Mouse (Mus musculus) bone marrow, adult 2 months (tissue): ENCODE data around the gene Tapbp. TPM values are rescaled to one million over a fixed set of nuclear protein-coding genes. Genes with fewer than 3 reads are reported as not detected.

Source experiments
- H3K27ac ChIP-seq: fragments of 200-500 bp; 2 replicates; pipeline ENCODE4 v1.5.1; 2012; ENCODE audit warnings: low read depth, mild to moderate bottlenecking, control low read depth, inconsistent platforms, low read length; ENCODE audit not compliant: control insufficient read depth, poor library complexity, insufficient read depth
- H3K4me1 ChIP-seq: fragments of 200-500 bp; 2 replicates; pipeline ENCODE4 v1.6.1; 2011; ENCODE audit warnings: low read length; ENCODE audit not compliant: control insufficient read depth, insufficient read depth
- H3K4me3 ChIP-seq: fragments of 200-500 bp; replicated peaks from 2 replicates; pipeline ENCODE3; 2011; ENCODE audit warnings: mild to moderate bottlenecking, low read depth, low read length, control low read depth; ENCODE audit not compliant: control insufficient read depth
- CTCF ChIP-seq: fragments of 200-500 bp; IDR thresholded peaks from 2 replicates; pipeline ENCODE4 v1.5.1; 2011; ENCODE audit warnings: low read length, control low read depth; ENCODE audit not compliant: control insufficient read depth, insufficient read depth
- POLR2A ChIP-seq: fragments of 200-500 bp; IDR thresholded peaks from 2 replicates; pipeline ENCODE4 v1.6.1; 2011; ENCODE audit warnings: low read depth, mild to moderate bottlenecking, control low read depth, low read length, borderline replicate concordance; ENCODE audit not compliant: control insufficient read depth
- WGBS: fragments of 180-500 bp; shearing (Covaris S2); methylation state at CpG from one replicate; pipeline ENCODE4 v1.1.7; 2018; 5-methylcytosine and 5-hydroxymethylcytosine counted together
- polyA plus RNA-seq: library from polyadenylated mRNA; stranded (reverse); fragments of >200 nt; gene quantifications from 2 replicates; pipeline ENCODE4 v1.2.4, GENCODE M21; 2011; ENCODE audit warnings: low replicate concordance; ENCODE audit not compliant: missing spikeins, insufficient read depth, insufficient read length

Gene Tapbp
- polyA plus RNA-seq, 1 experiment, result 87.3 TPM

DNA sequence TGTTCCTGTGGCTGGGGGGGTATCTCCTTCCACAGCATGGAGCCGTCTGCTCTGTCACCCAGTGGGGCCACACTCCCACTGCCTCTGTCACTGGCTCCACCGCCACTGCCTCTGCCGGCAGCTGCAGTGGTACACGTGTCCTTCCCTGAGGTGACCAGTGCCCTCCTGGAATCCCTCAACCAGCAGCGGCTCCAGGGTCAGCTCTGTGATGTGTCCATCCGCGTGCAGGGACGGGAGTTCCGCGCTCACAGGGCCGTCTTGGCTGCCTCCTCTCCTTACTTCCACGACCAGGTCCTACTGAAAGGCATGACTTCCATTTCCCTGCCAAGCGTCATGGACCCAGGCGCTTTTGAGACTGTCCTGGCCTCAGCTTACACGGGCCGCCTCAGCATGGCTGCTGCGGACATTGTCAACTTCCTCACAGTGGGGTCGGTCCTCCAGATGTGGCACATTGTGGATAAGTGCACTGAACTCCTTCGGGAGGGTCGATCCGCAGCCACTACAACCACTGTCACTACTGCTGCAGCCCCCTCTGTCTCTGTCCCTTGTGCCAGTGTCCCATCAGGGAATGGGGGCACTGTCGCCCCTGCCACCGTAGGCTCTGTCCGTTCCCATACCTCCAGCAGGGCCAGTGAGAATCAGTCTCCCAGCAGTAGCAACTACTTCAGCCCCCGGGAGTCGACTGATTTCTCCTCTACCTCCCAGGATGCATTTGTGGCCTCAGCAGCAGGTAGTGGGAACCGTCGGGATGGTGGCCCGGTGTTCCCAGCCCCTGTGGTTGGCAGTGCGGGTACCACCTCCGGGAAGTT is 1.4 kb downstream of the Tapbp start:
- WGBS, result 88% methylated on average over 31 of the region's 31 CpGs
- Histone ChIP-seq H3K27ac (no peak overlapping the region), H3K4me3 (peak overlapping the region; percentile 41), H3K4me1 (peaks cover 6% of the 10 kb centered on the region)
- TF ChIP-seq CTCF (no peak), POLR2A (peak; percentile 17; the same call in 1 of the 2 replicates)

DNA sequence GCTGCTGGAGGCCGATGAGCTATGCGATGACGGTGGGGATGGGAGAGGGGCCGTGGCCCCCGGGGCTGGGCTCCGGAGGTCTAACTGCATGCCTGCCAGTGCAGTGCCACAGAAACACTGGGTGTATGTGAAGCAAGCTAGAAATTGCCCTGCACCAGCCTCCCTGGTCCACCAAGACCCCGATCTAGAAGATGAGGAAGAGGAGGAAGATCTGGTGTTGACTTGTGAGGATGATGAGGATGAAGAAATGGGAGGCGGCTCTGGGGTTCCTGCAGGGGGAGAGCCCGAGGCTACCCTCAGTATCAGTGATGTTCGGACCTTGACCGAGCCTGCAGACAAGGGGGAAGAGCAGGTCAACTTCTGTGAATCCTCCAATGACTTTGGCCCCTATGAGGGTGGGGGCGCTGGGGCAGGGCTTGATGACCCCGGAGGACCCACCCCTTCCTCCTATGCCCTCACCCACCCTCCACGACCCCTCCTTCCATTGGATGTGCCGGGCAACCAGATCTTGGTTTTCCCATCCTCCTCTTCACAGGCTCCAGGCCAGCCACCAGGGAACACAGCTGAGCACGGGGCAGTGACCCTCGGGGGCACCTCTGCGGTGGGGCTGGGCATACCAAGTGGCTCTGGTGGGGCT is 2.1 kb downstream of the Tapbp start:
- no peak overlapping the region for H3K27ac ChIP-seq

DNA sequence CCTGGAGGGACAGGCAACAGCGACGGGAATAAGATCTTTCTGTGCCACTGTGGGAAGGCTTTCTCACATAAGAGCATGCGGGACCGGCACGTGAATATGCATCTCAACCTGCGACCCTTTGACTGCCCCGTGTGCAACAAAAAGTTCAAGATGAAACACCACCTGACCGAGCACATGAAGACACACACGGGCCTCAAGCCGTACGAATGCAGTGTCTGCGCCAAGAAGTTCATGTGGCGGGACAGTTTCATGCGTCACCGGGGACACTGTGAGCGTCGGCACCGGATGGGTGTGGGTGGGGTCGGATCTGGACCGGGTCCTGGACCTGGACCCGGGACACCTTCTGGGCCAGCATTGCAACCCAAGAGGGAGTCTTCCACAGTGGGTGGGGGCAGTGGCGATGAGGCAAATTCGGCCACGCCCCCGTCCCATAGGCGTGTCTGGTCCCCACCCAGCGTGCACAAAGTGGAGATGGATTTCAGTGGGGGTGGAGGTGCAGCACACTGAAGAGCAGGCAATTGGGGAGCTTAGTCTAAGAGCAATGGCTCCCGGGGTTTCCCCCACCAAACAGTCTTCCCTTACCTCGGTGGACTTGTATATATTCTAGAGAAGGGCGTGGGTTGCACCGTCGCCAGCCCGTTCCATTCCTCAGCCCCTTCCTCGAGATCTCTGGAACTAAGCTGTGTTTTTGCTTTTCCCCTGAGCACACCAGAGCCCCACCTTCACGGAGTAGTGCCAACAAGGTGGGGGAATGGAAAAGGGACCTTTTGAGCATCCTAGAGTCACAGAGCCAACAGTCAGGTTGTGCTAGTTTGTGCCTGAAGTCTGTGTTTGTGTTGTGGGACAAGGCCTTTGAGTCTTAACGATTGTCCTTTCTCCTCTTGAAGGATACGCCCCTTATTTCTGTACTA is 2.8 kb downstream of the Tapbp start:
- Histone ChIP-seq H3K4me1 (peaks cover 6% of the 10 kb centered on the region), H3K27ac (peak overlapping the region; percentile 89), H3K4me3 (peak overlapping the region; percentile 78)
- 71% methylated on average over 37 of the region's 37 CpGs for WGBS
- TF ChIP-seq CTCF, result no peak
- TF ChIP-seq POLR2A, result no peak; the same call in 1 of the 2 replicates

More for the DNA sequence above, 2.1 kb downstream of the Tapbp start:
- Histone ChIP-seq H3K4me3 (no peak overlapping the region), H3K4me1 (peaks cover 6% of the 10 kb centered on the region)
- TF ChIP-seq POLR2A (no peak), CTCF (no peak)
- 94% methylated on average over 18 of the region's 18 CpGs for WGBS

DNA sequence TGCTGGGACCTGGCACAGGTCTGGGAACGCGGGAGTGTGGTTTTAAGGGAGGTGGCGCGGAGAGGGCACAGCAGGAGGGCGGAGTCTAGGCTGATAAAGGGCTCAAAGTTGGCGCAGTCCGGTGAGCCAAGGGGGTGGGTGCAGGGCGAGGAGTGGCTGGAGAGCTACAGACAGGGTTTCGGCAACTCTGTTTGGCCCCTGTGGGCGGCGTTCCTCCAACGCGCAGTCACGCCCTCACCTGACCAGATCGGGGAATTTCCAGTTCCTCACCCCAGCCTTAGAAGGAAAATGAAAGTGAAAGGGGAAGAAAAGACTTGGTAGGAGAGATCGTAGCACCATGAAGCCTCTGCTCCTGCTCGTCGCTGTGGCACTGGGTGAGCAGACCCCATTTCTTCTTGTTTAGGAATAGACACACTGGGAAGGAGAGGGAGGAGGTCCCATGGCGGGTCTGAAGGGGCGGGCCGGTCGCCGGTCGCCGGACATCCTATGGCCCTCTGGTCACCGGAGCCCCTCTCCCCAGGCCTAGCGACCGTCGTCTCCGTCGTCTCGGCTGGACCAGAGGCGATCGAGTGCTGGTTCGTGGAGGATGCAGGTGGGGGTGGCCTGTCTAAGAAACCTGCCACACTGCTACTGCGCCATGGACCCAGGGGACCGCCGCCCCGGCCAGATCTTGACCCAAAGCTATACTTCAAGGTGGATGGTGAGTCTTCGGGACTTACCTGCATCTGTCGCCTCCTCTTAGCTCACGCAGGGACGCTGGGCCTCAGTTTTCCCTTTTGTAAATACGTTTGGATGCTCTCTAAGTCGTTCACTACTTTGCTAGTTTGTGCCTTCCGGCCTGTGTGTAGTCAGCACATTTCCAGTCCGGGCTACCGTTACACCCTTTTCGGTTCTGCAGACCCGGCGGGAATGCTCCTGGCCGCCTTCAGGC is 3.9 kb downstream of the Tapbp start:
- peak; percentile 37 for TF ChIP-seq CTCF
- peak; percentile 56; the same call in 1 of the 2 replicates for TF ChIP-seq POLR2A
- Histone ChIP-seq H3K4me1 (peaks cover 6% of the 10 kb centered on the region), H3K4me3 (peak overlapping the region; percentile 78), H3K27ac (peak overlapping the region; percentile 89)
- under 1% methylated on average over 52 of the region's 52 CpGs for WGBS

DNA sequence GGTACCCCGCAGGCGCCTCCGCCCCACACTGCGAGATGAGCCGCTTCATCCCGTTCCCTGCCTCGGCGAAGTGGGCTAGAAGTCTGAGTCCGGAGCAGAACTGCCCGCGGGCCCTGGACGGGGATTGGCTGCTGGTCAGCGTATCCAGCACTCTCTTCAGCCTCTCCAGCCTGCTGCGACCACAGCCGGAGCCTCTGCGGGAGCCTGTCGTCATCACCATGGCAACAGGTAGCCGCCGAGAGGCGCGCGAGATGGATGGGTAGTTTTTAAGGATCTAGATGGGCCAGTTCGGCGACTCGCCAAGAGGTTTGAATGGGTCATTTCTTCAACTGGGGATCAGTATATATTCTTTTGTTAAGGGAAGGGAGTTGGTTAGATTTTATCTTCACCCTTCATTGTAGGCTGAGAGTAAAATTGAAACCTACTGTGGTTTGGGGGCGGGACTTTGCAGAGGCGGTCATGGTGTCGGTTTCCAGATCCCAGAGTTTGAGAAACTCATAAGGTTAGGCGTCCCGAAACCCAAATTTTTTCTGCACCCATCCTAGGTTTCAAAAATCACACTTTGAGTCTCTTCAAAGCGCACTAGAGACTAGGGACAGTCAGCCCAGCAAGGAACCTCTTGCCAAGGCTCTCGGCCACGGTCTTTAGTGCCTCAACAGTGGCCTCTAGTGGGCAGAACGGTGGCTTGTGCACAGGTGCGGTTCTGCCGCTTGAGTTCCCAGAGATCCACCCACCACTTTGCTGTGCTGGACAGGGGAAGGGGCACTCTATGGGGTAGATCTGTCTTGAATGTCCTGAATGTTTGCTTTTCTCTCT is 4.8 kb downstream of the Tapbp start:
- peak overlapping the region; percentile 78 for H3K4me3 ChIP-seq
- peak overlapping the region; percentile 89 for H3K27ac ChIP-seq
- peaks cover 4% of the 10 kb centered on the region; the same call in 1 of the 2 replicates for H3K4me1 ChIP-seq
- TF ChIP-seq CTCF (peak; percentile 95), POLR2A (peak; percentile 24; the same call in 1 of the 2 replicates)
- under 1% methylated on average over 36 of the region's 36 CpGs for WGBS

DNA sequence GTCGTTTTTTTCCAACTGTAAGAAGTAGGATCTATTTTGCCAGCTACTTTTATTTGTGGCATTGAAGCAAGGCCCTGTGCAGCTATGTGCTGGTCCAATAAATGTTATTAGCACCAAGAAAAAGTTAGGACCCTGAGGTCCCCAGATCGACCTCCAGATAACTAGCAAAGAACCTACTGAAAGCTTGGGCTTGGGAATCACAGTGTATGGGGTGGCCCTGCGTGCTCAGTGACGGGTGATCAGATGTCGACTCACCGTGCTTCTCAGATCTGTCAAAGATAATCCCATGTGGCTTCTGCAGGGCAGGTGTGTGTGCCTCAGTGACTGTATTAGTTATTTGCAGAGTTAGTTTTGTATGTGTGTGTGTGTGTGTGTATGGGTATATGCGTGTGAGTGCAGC is 5.7 kb downstream of the Tapbp start:
- H3K4me3 ChIP-seq, result no peak overlapping the region
- 85% methylated on average over 7 of the region's 7 CpGs for WGBS
- TF ChIP-seq POLR2A (no peak), CTCF (no peak)
- H3K4me1 ChIP-seq, result peaks cover 4% of the 10 kb centered on the region; the same call in 1 of the 2 replicates
- no peak overlapping the region for H3K27ac ChIP-seq
